Mouse (Mus musculus) stomach, embryonic 16.5 days (tissue): ENCODE measurements around the gene Zfhx3. TPM values are rescaled to one million over a fixed set of nuclear protein-coding genes. Genes with fewer than 3 reads are reported as not detected.

ENCODE experiments used
- ATAC-seq: fragments of 200-750 bp; cut with Nextera tagmentation; 2 replicates; pipeline ENCODE4 v1.8.0; 2017; ENCODE audit warnings: moderate number of reproducible peaks, moderate TSS enrichment; ENCODE audit not compliant: insufficient read depth, low FRiP score
- H3K27ac ChIP-seq: fragments of 300-500 bp; sonication (generic); 2 replicates; pipeline ENCODE4 v1.5.1; 2014; ENCODE audit warnings: low read length
- H3K27me3 ChIP-seq: fragments of 300-500 bp; sonication (generic); 2 replicates; pipeline ENCODE4 v1.6.1; 2014; ENCODE audit warnings: low read length, control low read depth, mixed read lengths; ENCODE audit not compliant: control insufficient read depth, insufficient read depth
- H3K36me3 ChIP-seq: fragments of 300-500 bp; sonication (generic); 2 replicates; pipeline ENCODE4 v1.6.1; 2014; ENCODE audit warnings: low read length; ENCODE audit not compliant: control insufficient read depth, insufficient read depth
- H3K4me1 ChIP-seq: fragments of 300-500 bp; sonication (generic); 2 replicates; pipeline ENCODE4 v1.6.1; 2014; ENCODE audit warnings: low read length, control low read depth, mixed read lengths; ENCODE audit not compliant: control insufficient read depth, insufficient read depth
- H3K4me2 ChIP-seq: fragments of 300-500 bp; sonication (generic); 2 replicates; pipeline ENCODE4 v1.6.1; 2014; ENCODE audit warnings: low read depth, low read length, mixed read lengths
- H3K4me3 ChIP-seq: fragments of 300-500 bp; sonication (generic); replicated peaks from 2 replicates; pipeline ENCODE4 v1.5.1; 2014; ENCODE audit warnings: mild to moderate bottlenecking, low read length
- H3K9ac ChIP-seq: fragments of 300-500 bp; sonication (generic); 2 replicates; pipeline ENCODE4 v1.6.1; 2014; ENCODE audit warnings: low read length
- H3K9me3 ChIP-seq: fragments of 300-500 bp; sonication (generic); replicated peaks from 2 replicates; pipeline ENCODE4 v1.6.1; 2016; ENCODE audit warnings: low read length, control low read depth; ENCODE audit not compliant: control insufficient read depth
- WGBS: fragments of 180-500 bp; shearing (Covaris S2); extraction: QIAGEN DNeasy Blood & Tissue Kit; methylation state at CpG from one replicate; pipeline ENCODE4 v1.1.7; 2014; 5-methylcytosine and 5-hydroxymethylcytosine counted together
- polyA plus RNA-seq: library from polyadenylated mRNA; unstranded; fragments of >200 nt; fragmentation: Nextera tagmentation; extraction: Ambion mirVana; gene quantifications from 2 replicates; pipeline ENCODE4 v1.2.1, GENCODE M21; 2015

Zfhx3 gene
- polyA plus RNA-seq, 1 experiment from 2014 or later, result 10.9 TPM

DNA sequence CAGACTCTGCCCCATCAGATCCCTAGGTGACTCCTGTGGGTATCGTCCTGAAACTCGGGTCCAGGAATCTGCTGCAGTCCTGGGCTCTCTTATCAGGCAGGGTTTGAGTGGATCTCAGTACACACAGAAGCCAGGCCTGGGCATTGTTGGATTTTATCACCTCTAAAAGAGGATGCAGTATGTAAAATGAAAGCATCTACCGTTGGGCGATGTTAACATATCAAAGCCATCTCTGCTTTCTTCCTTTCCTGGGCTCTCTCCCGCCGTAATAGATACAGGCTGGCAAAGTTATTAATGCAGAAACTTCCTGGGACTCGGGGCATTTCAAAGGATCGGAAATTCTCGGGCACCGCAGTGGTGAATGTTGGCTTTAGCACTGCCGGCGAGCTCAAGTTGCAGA lies 537.7 kb downstream of the Zfhx3 start:
- 71% methylated on average over 12 of the region's 12 CpGs for WGBS
- Histone ChIP-seq H3K36me3 (no peaks in the 10 kb centered on the region), H3K9me3 (no peaks in the 10 kb centered on the region), H3K27me3 (no peaks in the 10 kb centered on the region), H3K4me2 (no peak overlapping the region), H3K4me3 (no peak overlapping the region), H3K27ac (no peak overlapping the region), H3K4me1 (no peaks in the 10 kb centered on the region; the same call in 1 of the 2 replicates), H3K9ac (no peak overlapping the region)
- ATAC-seq, result no peak

DNA sequence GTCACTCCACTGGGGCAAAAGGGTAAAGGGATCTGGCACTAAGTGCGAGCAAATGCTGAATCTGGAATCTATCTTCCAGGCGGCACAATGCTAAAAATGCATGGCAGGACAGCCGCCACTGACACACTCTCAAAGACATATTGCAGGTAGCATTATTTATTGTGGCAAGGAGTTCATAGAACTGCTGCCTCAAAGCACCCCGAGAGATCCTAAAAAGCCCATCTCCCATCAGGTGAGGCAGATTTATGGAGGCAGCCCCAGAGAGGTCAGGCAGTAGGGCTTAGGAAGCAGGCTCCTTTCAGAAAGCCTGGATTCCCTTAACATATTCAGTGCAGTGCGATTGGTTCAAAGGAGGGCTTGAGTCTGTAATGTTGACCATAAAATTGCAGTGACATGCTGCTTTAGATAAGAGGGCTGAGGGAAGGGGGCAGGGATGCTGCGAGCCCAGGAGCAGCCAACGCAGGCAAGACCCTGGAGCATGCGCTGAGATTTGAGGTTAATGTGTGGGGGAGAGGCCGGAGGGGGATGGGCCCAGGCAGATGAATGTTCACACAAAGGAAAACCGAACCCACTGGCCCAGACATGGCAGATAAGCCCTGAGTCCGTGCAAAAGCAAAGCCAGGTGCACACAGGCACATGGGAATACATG lies 538.8 kb downstream of the Zfhx3 start:
- no peaks in the 10 kb centered on the region for H3K36me3 ChIP-seq

GRCm38 (mm10) chr8:108496101-108496500 lies 553.7 kb downstream of the Zfhx3 start:
- Histone ChIP-seq H3K9me3 (no peaks in the 10 kb centered on the region), H3K4me3 (no peak overlapping the region), H3K27me3 (no peaks in the 10 kb centered on the region; the same call in 1 of the 2 replicates), H3K4me2 (no peak overlapping the region), H3K36me3 (no peaks in the 10 kb centered on the region), H3K27ac (0 out of 2 replicates have a peak overlapping the region, but pooled peaks have one; percentile 9), H3K9ac (no peak overlapping the region), H3K4me1 (peaks cover 4% of the 10 kb centered on the region; the same call in 1 of the 2 replicates)
- no peak for ATAC-seq
- WGBS, result 41% methylated on average over 12 of the region's 12 CpGs

More for the DNA sequence above, 538.8 kb downstream of the Zfhx3 start:
- Histone ChIP-seq H3K4me1 (no peaks in the 10 kb centered on the region; the same call in 1 of the 2 replicates), H3K9me3 (no peaks in the 10 kb centered on the region), H3K27me3 (no peaks in the 10 kb centered on the region), H3K9ac (no peak overlapping the region), H3K4me3 (no peak overlapping the region), H3K4me2 (no peak overlapping the region), H3K27ac (no peak overlapping the region)
- WGBS, result 34% methylated on average over 11 of the region's 11 CpGs
- ATAC-seq, result no peak

- Histone ChIP-seq H3K36me3 (no peaks in the 10 kb centered on the region), H3K27ac (no peak overlapping the region), H3K27me3 (no peaks in the 10 kb centered on the region), H3K9me3 (no peaks in the 10 kb centered on the region), H3K4me1 (no peaks in the 10 kb centered on the region), H3K4me2 (no peak overlapping the region), H3K4me3 (no peak overlapping the region), H3K9ac (no peak overlapping the region)
- WGBS, result 75% methylated on average over 3 of the region's 3 CpGs
- ATAC-seq, result no peak
These were observed 564.3 kb downstream of the Zfhx3 start for GRCm38 (mm10) chr8:108506779-108507178.

DNA sequence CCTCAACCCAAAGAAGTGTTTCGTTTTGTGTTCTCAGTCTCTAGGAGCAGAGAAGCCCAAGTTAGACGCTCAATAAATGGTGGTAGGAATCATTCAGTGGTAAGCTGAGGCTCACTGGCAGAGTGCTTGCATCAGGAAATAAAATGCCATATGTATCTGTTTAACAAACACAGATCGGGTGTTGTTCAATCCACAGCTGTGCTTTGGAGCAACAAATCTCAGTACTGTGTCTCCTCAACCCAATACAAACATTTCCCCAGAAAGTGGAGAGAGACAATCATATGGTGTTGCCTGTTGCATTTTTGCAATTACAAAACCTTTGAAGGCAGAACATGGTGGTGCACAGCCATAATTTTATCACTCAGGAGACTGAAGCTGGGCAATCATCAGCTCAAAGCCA lies 565.3 kb downstream of the Zfhx3 start:
- Histone ChIP-seq H3K4me2 (no peak overlapping the region), H3K4me1 (no peaks in the 10 kb centered on the region), H3K27me3 (no peaks in the 10 kb centered on the region), H3K9me3 (no peaks in the 10 kb centered on the region), H3K4me3 (no peak overlapping the region), H3K36me3 (no peaks in the 10 kb centered on the region), H3K9ac (no peak overlapping the region), H3K27ac (no peak overlapping the region)
- 87% methylated on average over 3 of the region's 3 CpGs for WGBS
- no peak for ATAC-seq

GRCm38 (mm10) chr8:108510641-108511325 lies 568.3 kb downstream of the Zfhx3 start:
- Histone ChIP-seq H3K27me3 (no peaks in the 10 kb centered on the region), H3K9me3 (no peaks in the 10 kb centered on the region), H3K4me3 (no peak overlapping the region), H3K4me2 (no peak overlapping the region), H3K9ac (no peak overlapping the region), H3K4me1 (no peaks in the 10 kb centered on the region), H3K36me3 (no peaks in the 10 kb centered on the region), H3K27ac (no peak overlapping the region)
- no peak for ATAC-seq
- 57% methylated on average over 14 of the region's 14 CpGs for WGBS

DNA sequence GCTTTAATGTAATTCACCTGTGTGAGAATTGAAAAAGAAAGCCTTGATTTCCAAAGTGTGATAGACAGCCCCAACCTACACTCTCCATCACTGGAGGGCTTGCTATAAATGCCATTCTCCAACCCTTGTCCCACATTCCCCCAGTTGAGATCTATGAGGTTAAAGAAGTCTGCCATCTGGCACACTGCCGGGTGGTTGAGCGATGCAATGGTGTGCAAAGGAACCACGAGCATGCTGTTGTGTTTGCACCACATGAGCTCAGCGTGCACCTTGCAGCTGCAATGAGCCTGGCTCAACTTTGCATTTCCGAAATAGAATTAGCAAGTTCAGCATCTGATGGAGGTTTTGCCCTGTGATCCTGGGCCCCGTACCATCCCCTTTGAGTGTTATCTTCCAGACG lies 575.7 kb downstream of the Zfhx3 start:
- Histone ChIP-seq H3K9ac (no peak overlapping the region), H3K4me2 (no peak overlapping the region), H3K4me3 (no peak overlapping the region), H3K4me1 (no peaks in the 10 kb centered on the region), H3K9me3 (no peaks in the 10 kb centered on the region), H3K27ac (no peak overlapping the region), H3K27me3 (no peaks in the 10 kb centered on the region), H3K36me3 (no peaks in the 10 kb centered on the region)
- WGBS, result 85% methylated on average over 7 of the region's 7 CpGs
- no peak for ATAC-seq

DNA sequence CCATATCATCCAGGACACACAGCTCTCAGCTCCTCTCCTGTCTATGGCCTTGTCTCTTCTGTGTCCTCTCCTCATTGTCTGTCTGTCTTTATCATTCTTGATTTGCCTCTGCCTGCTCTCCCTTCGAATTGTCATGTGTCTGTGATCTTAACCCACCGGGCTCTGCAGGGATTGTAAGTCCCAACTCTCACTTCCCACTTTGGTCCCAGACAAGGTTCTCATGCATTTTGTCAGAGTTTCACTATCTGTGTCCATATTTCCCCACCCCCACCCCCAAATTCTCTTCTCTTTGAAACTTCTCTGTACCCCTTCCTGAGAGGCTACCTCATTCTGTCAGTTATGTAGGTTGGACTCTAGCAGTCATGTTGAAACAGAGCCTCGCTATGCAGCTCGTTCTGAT lies 579.6 kb downstream of the Zfhx3 start:
- Histone ChIP-seq H3K9me3 (no peaks in the 10 kb centered on the region), H3K36me3 (no peaks in the 10 kb centered on the region)

GRCm38 (mm10) chr8:108529421-108529820 lies 587.0 kb downstream of the Zfhx3 start:
- no peak overlapping the region for H3K4me3 ChIP-seq
- 91% methylated on average over 7 of the region's 7 CpGs for WGBS
- no peak overlapping the region for H3K9ac ChIP-seq
- no peaks in the 10 kb centered on the region for H3K9me3 ChIP-seq
- H3K27ac ChIP-seq, result no peak overlapping the region
- ATAC-seq, result no peak
- no peaks in the 10 kb centered on the region for H3K36me3 ChIP-seq
- H3K4me2 ChIP-seq, result no peak overlapping the region
- H3K4me1 ChIP-seq, result no peaks in the 10 kb centered on the region
- H3K27me3 ChIP-seq, result no peaks in the 10 kb centered on the region

More for the DNA sequence above, 579.6 kb downstream of the Zfhx3 start:
- Histone ChIP-seq H3K4me3 (no peak overlapping the region), H3K9ac (no peak overlapping the region), H3K27me3 (no peaks in the 10 kb centered on the region), H3K4me2 (no peak overlapping the region), H3K4me1 (no peaks in the 10 kb centered on the region), H3K27ac (no peak overlapping the region)
- ATAC-seq, result no peak
- 83% methylated on average over 4 of the region's 4 CpGs for WGBS
